Mouse (Mus musculus): ENCODE measurements around the gene Ccdc160. TPM values are rescaled to one million over a fixed set of nuclear protein-coding genes. Genes with fewer than 3 reads are reported as not detected.
A peak's percentile ranks its signal among the peaks of the same experiment; 100 is the strongest.

The Ccdc160 gene
- polyA plus RNA-seq, 1 experiment from 2014 or later = 5.9 TPM

GRCm38 (mm10) chrX:52797031-52797625 is 6.1 kb downstream of the Ccdc160 start:
- H3K9me3 ChIP-seq (ENCODE audit: control insufficient read depth, low read length) = no peaks in the 10 kb centered on the region
- no peak overlapping the region for H3K27ac ChIP-seq (ENCODE audit: low read depth, low read length)
- ATAC-seq (ENCODE audit: insufficient read depth, low FRiP score, low TSS enrichment) = no peak
- H3K27me3 ChIP-seq (ENCODE audit: control insufficient read depth, insufficient read depth, low read length) = no peaks in the 10 kb centered on the region
- no peak overlapping the region for H3K9ac ChIP-seq (ENCODE audit: low read length)
- no peak overlapping the region for H3K4me2 ChIP-seq (ENCODE audit: low read depth)
- 57% methylated on average over 9 of the region's 9 CpGs for WGBS
- DNase-seq (ENCODE audit: low spot score) = no peak
- H3K4me3 ChIP-seq (ENCODE audit: low read depth, low read length) = no peak overlapping the region
- H3K4me1 ChIP-seq (ENCODE audit: control insufficient read depth, insufficient read depth, low read length) = 0 out of 2 replicates have a peak, but pooled peaks cover 3% of the 10 kb centered on the region
- no peaks in the 10 kb centered on the region for H3K36me3 ChIP-seq (ENCODE audit: control insufficient read depth, insufficient read depth, low read length)

GRCm38 (mm10) chrX:52798255-52798654 is 7.3 kb downstream of the Ccdc160 start:
- H3K27ac ChIP-seq (ENCODE audit: low read depth, low read length) = no peak overlapping the region
- ATAC-seq (ENCODE audit: insufficient read depth, low FRiP score, low TSS enrichment) = no peak
- no peaks in the 10 kb centered on the region for H3K36me3 ChIP-seq (ENCODE audit: control insufficient read depth, insufficient read depth, low read length)
- 0 out of 2 replicates have a peak, but pooled peaks cover 3% of the 10 kb centered on the region for H3K4me1 ChIP-seq (ENCODE audit: control insufficient read depth, insufficient read depth, low read length)
- no peak overlapping the region for H3K4me2 ChIP-seq (ENCODE audit: low read depth)
- no peaks in the 10 kb centered on the region for H3K27me3 ChIP-seq (ENCODE audit: control insufficient read depth, insufficient read depth, low read length)
- no peak overlapping the region for H3K9ac ChIP-seq (ENCODE audit: low read length)
- H3K9me3 ChIP-seq (ENCODE audit: control insufficient read depth, low read length) = no peaks in the 10 kb centered on the region
- DNase-seq (ENCODE audit: low spot score) = no peak
- 68% methylated on average over 14 of the region's 14 CpGs for WGBS
- no peak overlapping the region for H3K4me3 ChIP-seq (ENCODE audit: low read depth, low read length)

GRCm38 (mm10) chrX:52799566-52799965 is 8.6 kb downstream of the Ccdc160 start:
- H3K27me3 ChIP-seq (ENCODE audit: control insufficient read depth, insufficient read depth, low read length) = no peaks in the 10 kb centered on the region
- WGBS = 38% methylated on average over 6 of the region's 6 CpGs
- no peaks in the 10 kb centered on the region for H3K9me3 ChIP-seq (ENCODE audit: control insufficient read depth, low read length)
- ATAC-seq (ENCODE audit: insufficient read depth, low FRiP score, low TSS enrichment) (no peak), DNase-seq (ENCODE audit: low spot score) (no peak)
- H3K36me3 ChIP-seq (ENCODE audit: control insufficient read depth, insufficient read depth, low read length) = no peaks in the 10 kb centered on the region
- H3K9ac ChIP-seq (ENCODE audit: low read length) = no peak overlapping the region
- no peak overlapping the region for H3K4me2 ChIP-seq (ENCODE audit: low read depth)
- 0 out of 2 replicates have a peak, but pooled peaks cover 3% of the 10 kb centered on the region for H3K4me1 ChIP-seq (ENCODE audit: control insufficient read depth, insufficient read depth, low read length)
- H3K4me3 ChIP-seq (ENCODE audit: low read depth, low read length) = no peak overlapping the region
- H3K27ac ChIP-seq (ENCODE audit: low read depth, low read length) = no peak overlapping the region

- no peak overlapping the region for H3K9ac ChIP-seq (ENCODE audit: low read length)
- no peaks in the 10 kb centered on the region for H3K27me3 ChIP-seq (ENCODE audit: control insufficient read depth, insufficient read depth, low read length)
- no peaks in the 10 kb centered on the region for H3K9me3 ChIP-seq (ENCODE audit: control insufficient read depth, low read length)
- H3K4me3 ChIP-seq (ENCODE audit: low read depth, low read length) = no peak overlapping the region
- no peak overlapping the region for H3K4me2 ChIP-seq (ENCODE audit: low read depth)
- 62% methylated on average over 3 of the region's 3 CpGs for WGBS
- no peak overlapping the region for H3K27ac ChIP-seq (ENCODE audit: low read depth, low read length)
- ATAC-seq (ENCODE audit: insufficient read depth, low FRiP score, low TSS enrichment) (no peak), DNase-seq (ENCODE audit: low spot score) (no peak)
- H3K36me3 ChIP-seq (ENCODE audit: control insufficient read depth, insufficient read depth, low read length) = no peaks in the 10 kb centered on the region
- no peaks in the 10 kb centered on the region for H3K4me1 ChIP-seq (ENCODE audit: control insufficient read depth, insufficient read depth, low read length)
These were observed 28.3 kb downstream of the Ccdc160 start for GRCm38 (mm10) chrX:52819338-52819737.

MicroRNAs encoded within 50 kb of the gene (microRNA counts, 519-probe panel; counts per million panel counts)
- 6,978 counts per million, percentile 99 among the panel's probes with 10 or more counts for microRNA mmu-miR-106a+mmu-miR-17
- 3,772 counts per million, percentile 72 among the panel's probes with 10 or more counts for microRNA mmu-miR-18b
- microRNA mmu-miR-363 = 3,763 counts per million, percentile 72 among the panel's probes with 10 or more counts

Small RNA genes lying within 50 kb of the gene (microRNA-seq; reads per million reads assigned to microRNA genes)
- 2,976 reads per million, percentile 87 among the genes with 10 or more reads in this experiment for gene Mir106a
- gene Mir18b = 230 reads per million, percentile 61 among the genes with 10 or more reads in this experiment
- 7.3 reads per million, percentile 17 among the genes with 10 or more reads in this experiment for gene Mir19b-2
- gene Mir20b = 1,943 reads per million, percentile 83 among the genes with 10 or more reads in this experiment
- 2,531 reads per million, percentile 85 among the genes with 10 or more reads in this experiment for gene Mir363
- gene Mir92-2 = 377 reads per million, percentile 67 among the genes with 10 or more reads in this experiment

Other genes starting within 250 kb of the Ccdc160 start
- 490 and 561 TPM in 2 replicates for gene Gpc3, start 177.2 kb upstream of the Ccdc160 start, polyA plus RNA-seq (2014; fragmentation: Nextera tagmentation; extraction: Ambion mirVana)
- gene Phf6, start 121.1 kb downstream of the Ccdc160 start, polyA plus RNA-seq (2014; fragmentation: Nextera tagmentation; extraction: Ambion mirVana) = 111 and 120 TPM in 2 replicates
- 78.1 and 80.5 TPM in 2 replicates for gene Hprt, start 196.9 kb downstream of the Ccdc160 start, polyA plus RNA-seq (2014; fragmentation: Nextera tagmentation; extraction: Ambion mirVana)